Mouse (Mus musculus): ENCODE results near the gene Il4i1. TPM values are rescaled to one million over a fixed set of nuclear protein-coding genes. Genes with fewer than 3 reads are reported as not detected.

Il4i1 gene
- polyA plus RNA-seq, 1 experiment, result 14.8 TPM

DNA sequence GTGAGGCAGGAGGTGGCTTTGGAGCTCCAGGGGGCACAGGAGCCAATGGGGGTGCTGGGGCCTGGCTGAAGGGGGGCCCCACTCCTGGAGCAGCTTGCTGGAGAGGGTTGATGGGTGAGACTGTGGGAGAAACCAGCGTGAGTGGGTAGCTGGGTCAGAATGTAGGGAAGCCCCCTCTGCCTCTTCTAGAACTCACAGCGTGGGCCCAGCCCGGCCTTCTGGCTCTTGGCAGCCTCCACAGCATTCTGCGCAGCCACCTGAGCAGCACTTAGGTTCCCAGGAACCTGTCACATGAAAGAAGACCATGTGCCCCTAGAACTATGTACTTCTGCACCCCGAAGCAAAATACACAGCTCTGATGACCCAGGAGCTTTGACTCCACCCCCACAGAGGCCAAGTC lies 68.5 kb downstream of the Il4i1 start:
- no peak for DNase-seq (ENCODE audit: low read depth, low spot score)
- 93% methylated on average over 5 of the region's 5 CpGs for WGBS

DNA sequence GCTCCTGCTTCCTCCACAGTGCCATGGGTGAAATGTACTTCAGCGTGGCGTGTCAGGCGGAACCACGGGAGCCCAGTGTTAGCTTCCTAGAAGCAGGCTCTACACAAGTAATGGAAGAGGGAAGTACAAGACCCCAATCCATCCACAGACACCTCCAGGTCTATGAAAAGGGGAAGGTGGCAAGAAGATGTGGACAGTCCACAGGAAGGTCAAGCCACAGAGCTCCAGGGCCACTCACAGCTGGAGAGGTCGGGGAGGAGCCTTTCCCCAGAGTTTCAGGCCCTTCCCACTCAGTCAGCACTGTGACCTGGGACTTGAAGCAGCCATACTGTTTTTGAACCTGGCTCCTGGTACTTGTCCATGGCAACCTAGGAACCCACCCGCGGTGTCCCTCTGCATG lies 70.8 kb downstream of the Il4i1 start:
- no peak for DNase-seq (ENCODE audit: low read depth, low spot score)
- WGBS, result 83% methylated on average over 7 of the region's 7 CpGs

- WGBS, result 77% methylated on average over 13 of the region's 13 CpGs
- no peak for DNase-seq (ENCODE audit: low read depth, low spot score)
These were observed 72.3 kb downstream of the Il4i1 start for GRCm38 (mm10) chr7:44888256-44889105.

DNA sequence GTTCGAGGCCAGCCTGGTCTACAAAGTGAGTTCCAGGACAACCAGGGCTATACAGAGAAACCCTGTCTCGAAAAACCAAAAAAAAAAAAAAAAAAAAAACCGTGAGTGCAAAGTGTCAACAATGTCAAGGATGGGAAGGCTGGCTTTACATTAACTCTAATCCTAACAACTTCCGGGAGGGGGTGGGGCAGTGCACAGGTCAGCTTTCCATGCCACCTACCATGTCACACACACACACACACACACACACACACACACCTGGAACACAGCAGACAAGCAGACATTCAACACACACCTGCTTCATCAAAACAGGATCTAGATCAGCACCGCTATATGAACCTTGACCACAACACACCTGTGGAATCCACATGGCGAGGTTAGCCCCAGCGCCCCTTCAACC lies 74.0 kb downstream of the Il4i1 start:
- 49% methylated on average over 7 of the region's 7 CpGs for WGBS
- no peak for DNase-seq (ENCODE audit: low read depth, low spot score)

Other genes with a start within 250 kb of the Il4i1 start
- gene Napsa, start 244.0 kb upstream of the Il4i1 start, polyA plus RNA-seq (2012; rRNA removed), result 20.4 and 22.2 TPM in 2 replicates
- 0.95 and 1.9 TPM in 2 replicates for gene Kcnc3, start 225.7 kb upstream of the Il4i1 start, polyA plus RNA-seq (2012; rRNA removed)
- gene Myh14, start 145.5 kb upstream of the Il4i1 start, polyA plus RNA-seq (2012; rRNA removed), result 163 and 237 TPM in 2 replicates
- gene Izumo2, start 107.6 kb upstream of the Il4i1 start, polyA plus RNA-seq (2012; rRNA removed), result not detected in 2 replicates
- gene Vrk3, start 68.0 kb upstream of the Il4i1 start, polyA plus RNA-seq (2012; rRNA removed), result 68.3 and 78.0 TPM in 2 replicates
- gene Zfp473, start 65.3 kb upstream of the Il4i1 start, polyA plus RNA-seq (2012; rRNA removed), result 0.36 and 0.75 TPM in 2 replicates
- gene Nup62, start 299 bp upstream of the Il4i1 start, polyA plus RNA-seq (2012; rRNA removed), result 50.3 and 51.3 TPM in 2 replicates
- 29.8 and 41.4 TPM in 2 replicates for gene Atf5, start 271 bp downstream of the Il4i1 start, polyA plus RNA-seq (2012; rRNA removed)
- 61.3 and 67.2 TPM in 2 replicates for gene Akt1s1, start 32.6 kb downstream of the Il4i1 start, polyA plus RNA-seq (2012; rRNA removed)
- gene Tbc1d17, start 32.7 kb downstream of the Il4i1 start, polyA plus RNA-seq (2012; rRNA removed), result 44.6 and 49.0 TPM in 2 replicates
- gene Pnkp, start 40.8 kb downstream of the Il4i1 start, polyA plus RNA-seq (2012; rRNA removed), result 52.1 and 57.9 TPM in 2 replicates
- gene Ptov1, start 53.4 kb downstream of the Il4i1 start, polyA plus RNA-seq (2012; rRNA removed), result 111 and 141 TPM in 2 replicates
- 69.4 and 102 TPM in 2 replicates for gene Med25, start 76.3 kb downstream of the Il4i1 start, polyA plus RNA-seq (2012; rRNA removed)
- gene Fuz, start 79.7 kb downstream of the Il4i1 start, polyA plus RNA-seq (2012; rRNA removed), result 19.9 and 21.7 TPM in 2 replicates
- 55.6 and 80.7 TPM in 2 replicates for gene Ap2a1, start 113.1 kb downstream of the Il4i1 start, polyA plus RNA-seq (2012; rRNA removed)
- not detected in 2 replicates for gene Tsks, start 126.8 kb downstream of the Il4i1 start, polyA plus RNA-seq (2012; rRNA removed)
- gene Cpt1c, start 158.5 kb downstream of the Il4i1 start, polyA plus RNA-seq (2012; rRNA removed), result 4.2 and 5.9 TPM in 2 replicates
- 167 and 188 TPM in 2 replicates for gene Prmt1, start 170.2 kb downstream of the Il4i1 start, polyA plus RNA-seq (2012; rRNA removed)
- gene Irf3, start 181.3 kb downstream of the Il4i1 start, polyA plus RNA-seq (2012; rRNA removed), result 107 and 110 TPM in 2 replicates
- 20.8 and 23.3 TPM in 2 replicates for gene Bcl2l12, start 182.3 kb downstream of the Il4i1 start, polyA plus RNA-seq (2012; rRNA removed)
- gene Scaf1, start 200.0 kb downstream of the Il4i1 start, polyA plus RNA-seq (2012; rRNA removed), result 32.3 and 44.7 TPM in 2 replicates
- 112 and 124 TPM in 2 replicates for gene Rras, start 201.6 kb downstream of the Il4i1 start, polyA plus RNA-seq (2012; rRNA removed)
- gene Prr12, start 236.5 kb downstream of the Il4i1 start, polyA plus RNA-seq (2012; rRNA removed), result 5.4 and 6.2 TPM in 2 replicates
- gene Nosip, start 246.0 kb downstream of the Il4i1 start, polyA plus RNA-seq (2012; rRNA removed), result 52.4 and 66.9 TPM in 2 replicates
- 77.3 and 92.5 TPM in 2 replicates for gene Prrg2, start 246.3 kb downstream of the Il4i1 start, polyA plus RNA-seq (2012; rRNA removed)